ENCODE assay signal across 9 mouse cellular contexts in genomic region chr5:98180888-98181635, GRCm38 (mm10). TPM values are rescaled to one million over a fixed set of nuclear protein-coding genes. Genes with fewer than 3 reads are reported as not detected.
A peak's percentile ranks its signal among the peaks of the same experiment; 100 is the strongest.
DNase-seq lines count a peak whose midpoint lies in the region; ATAC-seq and TF ChIP-seq lines count a peak whose summit lies in the region.
"Had no signal": no experiment of that assay in that cellular context is flagged by ENCODE, and none has a peak within 500 bp of the region (broad histone marks: within the 10 kb centered on the region; RNA-seq: fewer than 3 reads in every experiment).

No protein-coding gene starts in this region.

- no peaks in the 10 kb centered on the region for H3K79me2 ChIP-seq in heart, adult 2 months (replicated peaks; ENCODE audit: control insufficient read depth, insufficient read depth, low read length)

- H3K4me2 ChIP-seq in hindbrain, embryonic 16.5 days (ENCODE audit: low read length), result peak overlapping the region; percentile 62
- peak overlapping the region; percentile 99 for H3K4me2 ChIP-seq in neural tube, embryonic 12.5 days (replicated peaks)
- H3K4me2 ChIP-seq: liver, embryonic 15.5 days had no signal

- H3K27me3 ChIP-seq in heart, adult 2 months (ENCODE audit: control insufficient read depth, insufficient read depth, low read length), result peaks cover 30% of the 10 kb centered on the region
- peaks cover 100% of the 10 kb centered on the region for H3K27me3 ChIP-seq in embryonic facial prominence, embryonic 10.5 days (replicated peaks; ENCODE audit: low read depth, poor library complexity, severe bottlenecking)
- peaks cover 11% of the 10 kb centered on the region for H3K27me3 ChIP-seq in hindbrain, embryonic 16.5 days (replicated peaks; ENCODE audit: control insufficient read depth, insufficient read depth, low read length)
- peaks cover 35% of the 10 kb centered on the region for H3K27me3 ChIP-seq in neural tube, embryonic 12.5 days (replicated peaks)

- DNase-seq in heart, adult 2 months, result peak; percentile 22 to 47
- no peak for DNase-seq in heart, adult 9 months (ENCODE audit: low spot score in 2 of 2)
- peak; percentile 42 for DNase-seq in ES-CJ7 (ENCODE audit: low read depth, low spot score)
- DNase-seq in embryonic facial prominence, embryonic 10.5 days (ENCODE audit: low spot score), result peak; percentile 66
- no peak for DNase-seq in adrenal gland, adult 8-10 months
- DNase-seq in frontal cortex, postnatal 25 days (ENCODE audit: low spot score in 2 of 2), result no peak

- no peak overlapping the region; the same call in 1 of the 2 replicates for H3K4me3 ChIP-seq in heart, adult 2 months
- peak overlapping the region; percentile 43 for H3K4me3 ChIP-seq in embryonic facial prominence, embryonic 10.5 days
- peak overlapping the region; percentile 46 for H3K4me3 ChIP-seq in hindbrain, embryonic 16.5 days (ENCODE audit: low read length)
- H3K4me3 ChIP-seq in neural tube, embryonic 12.5 days, result peak overlapping the region; percentile 39
- H3K4me3 ChIP-seq: liver, embryonic 15.5 days had no signal

- no peak for TF ChIP-seq EP300 in heart, adult 2 months (IDR thresholded peaks at IDR 0.05; ENCODE audit: insufficient read depth, low read depth, low read length)

- no peak overlapping the region for H3K27ac ChIP-seq in heart, adult 2 months
- no peak overlapping the region for H3K27ac ChIP-seq in embryonic facial prominence, embryonic 10.5 days (replicated peaks)
- H3K27ac ChIP-seq in hindbrain, embryonic 16.5 days (ENCODE audit: low read depth, low read length), result peak overlapping the region; percentile 68
- peak overlapping the region; percentile 68 for H3K27ac ChIP-seq in neural tube, embryonic 12.5 days
- H3K27ac ChIP-seq: liver, embryonic 15.5 days had no signal

- no peak for TF ChIP-seq POLR2A in heart, adult 2 months (IDR thresholded peaks at IDR 0.05; ENCODE audit: insufficient read depth, low read depth, low read length)

- peak; percentile 18; the same call in 1 of the 2 replicates for ATAC-seq in hindbrain, embryonic 16.5 days
- peak; percentile 49 for ATAC-seq in neural tube, embryonic 12.5 days (ENCODE audit: low FRiP score, low read depth)

- intact Hi-C loops in heart, adult 2 months (cut with DNase I), result loop anchor here (5.0 to 10.0 kb wide), 2 partner anchors 146 to 476 kb away; partner anchors contain the start of gene Cfap299

- no peaks in the 10 kb centered on the region for H3K36me3 ChIP-seq in heart, adult 2 months (ENCODE audit: control insufficient read depth, insufficient read depth, low read length)
- H3K36me3 ChIP-seq in embryonic facial prominence, embryonic 10.5 days (replicated peaks), result no peaks in the 10 kb centered on the region
- H3K36me3 ChIP-seq in hindbrain, embryonic 16.5 days (ENCODE audit: control insufficient read depth, insufficient read depth, low read length), result no peaks in the 10 kb centered on the region
- no peaks in the 10 kb centered on the region for H3K36me3 ChIP-seq in neural tube, embryonic 12.5 days
- H3K36me3 ChIP-seq: liver, embryonic 15.5 days had no signal

- H3K4me1 ChIP-seq in heart, adult 2 months (ENCODE audit: control insufficient read depth, insufficient read depth, low read length), result no peaks in the 10 kb centered on the region; the same call in 1 of the 2 replicates
- H3K4me1 ChIP-seq in embryonic facial prominence, embryonic 10.5 days, result peaks cover 27% of the 10 kb centered on the region
- peaks cover 22% of the 10 kb centered on the region for H3K4me1 ChIP-seq in hindbrain, embryonic 16.5 days (ENCODE audit: control insufficient read depth, insufficient read depth, low read depth, low read length)
- H3K4me1 ChIP-seq in neural tube, embryonic 12.5 days, result peaks cover 39% of the 10 kb centered on the region

- no peak for TF ChIP-seq CTCF in heart, adult 2 months (IDR thresholded peaks at IDR 0.05)

- no peaks in the 10 kb centered on the region for H3K9me3 ChIP-seq in embryonic facial prominence, embryonic 10.5 days
- H3K9me3 ChIP-seq in hindbrain, embryonic 16.5 days (ENCODE audit: control insufficient read depth, low read length), result no peaks in the 10 kb centered on the region
- H3K9me3 ChIP-seq in neural tube, embryonic 12.5 days, result no peaks in the 10 kb centered on the region
- H3K9me3 ChIP-seq: liver, embryonic 15.5 days had no signal

- WGBS in heart, adult 2 months, result 3% methylated on average over 27 of the region's 27 CpGs
- WGBS in embryonic facial prominence, embryonic 10.5 days, result under 1% methylated on average over 27 of the region's 27 CpGs
- under 1% methylated on average over 27 of the region's 27 CpGs for WGBS in hindbrain, embryonic 16.5 days
- under 1% methylated on average over 27 of the region's 27 CpGs for WGBS in neural tube, embryonic 12.5 days

- H3K9ac ChIP-seq in heart, adult 2 months (ENCODE audit: low read depth, low read length), result no peak overlapping the region
- H3K9ac ChIP-seq in hindbrain, embryonic 16.5 days (ENCODE audit: low read depth, low read length), result peak overlapping the region; percentile 58
- peak overlapping the region; percentile 65 for H3K9ac ChIP-seq in neural tube, embryonic 12.5 days
- H3K9ac ChIP-seq: liver, embryonic 15.5 days had no signal

RNA-seq across cellular contexts. Expression of gene Prdm8, which starts 14.1 kb away (rescaled TPM):
- total RNA-seq in heart, adult 2 months (2021), result under 1 TPM; 0.18 to 0.29 TPM
- 0.09 and 0.10 TPM in 2 replicates for polyA plus RNA-seq in heart, adult 2 months (2012; rRNA removed)
- 0.05 and 0.19 TPM in 2 replicates for polyA plus RNA-seq in embryonic facial prominence, embryonic 10.5 days (2016; fragmentation: Nextera tagmentation; extraction: Ambion mirVana)
- polyA plus RNA-seq in hindbrain, embryonic 16.5 days (2015; fragmentation: Nextera tagmentation; extraction: Ambion mirVana), result 3.1 and 3.2 TPM in 2 replicates
- 5.2 and 6.0 TPM in 2 replicates for polyA plus RNA-seq in neural tube, embryonic 12.5 days (2016; fragmentation: Nextera tagmentation; extraction: Ambion mirVana)
- total RNA-seq in adrenal gland, adult 8-10 months (2022), result under 1 TPM in 3 of 4 experiments, not detected in 1; 0.11 to 0.15 (median 0.12) TPM
- polyA plus RNA-seq: liver, embryonic 15.5 days had no signal

Comparison
In these comparisons a context has a peak if more than half of its experiments do, and no peak if none do; other contexts are left out.
1. DNase-seq: peak in heart, adult 2 months (2 of 2), ES-CJ7 (single experiment) and embryonic facial prominence, embryonic 10.5 days (single experiment); none in heart, adult 9 months (0 of 2), adrenal gland, adult 8-10 months (single experiment) and frontal cortex, postnatal 25 days (0 of 2).
2. H3K27ac ChIP-seq: peak in hindbrain, embryonic 16.5 days (single experiment) and neural tube, embryonic 12.5 days (single experiment); none in heart, adult 2 months (single experiment) and embryonic facial prominence, embryonic 10.5 days (single experiment).